Mouse (Mus musculus): ENCODE measurements around the gene Slc26a10. TPM values are rescaled to one million over a fixed set of nuclear protein-coding genes. Genes with fewer than 3 reads are reported as not detected.
"Not testable (repeated sequence)": the region's sequence is repeated elsewhere in the genome, so short reads cannot be mapped to it uniquely, and the experiment has no call there.

The Slc26a10 gene
- total RNA-seq, 2 experiments from 2014 or later, result 0.89 to 1.1 TPM

DNA sequence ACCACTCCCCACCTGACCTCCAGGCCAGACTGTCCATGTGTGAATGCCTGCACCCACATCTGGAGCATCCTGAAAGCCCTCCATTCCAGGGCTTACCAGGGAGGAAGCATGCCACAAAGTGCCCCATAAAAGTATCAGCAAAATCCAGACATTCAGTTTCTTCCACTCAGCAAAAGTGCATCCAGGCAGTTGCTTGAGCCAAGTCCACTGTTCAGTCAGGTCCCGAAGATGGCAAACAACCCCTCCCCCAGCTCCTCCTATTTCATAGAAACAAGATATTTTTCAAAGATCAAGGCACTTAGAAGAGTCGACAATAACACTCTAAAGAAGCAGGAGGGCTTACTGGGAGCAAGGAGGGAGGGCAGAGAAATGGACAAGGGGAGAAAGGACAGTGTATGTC lies 18.0 kb upstream of the Slc26a10 start:
- no peak for DNase-seq

DNA sequence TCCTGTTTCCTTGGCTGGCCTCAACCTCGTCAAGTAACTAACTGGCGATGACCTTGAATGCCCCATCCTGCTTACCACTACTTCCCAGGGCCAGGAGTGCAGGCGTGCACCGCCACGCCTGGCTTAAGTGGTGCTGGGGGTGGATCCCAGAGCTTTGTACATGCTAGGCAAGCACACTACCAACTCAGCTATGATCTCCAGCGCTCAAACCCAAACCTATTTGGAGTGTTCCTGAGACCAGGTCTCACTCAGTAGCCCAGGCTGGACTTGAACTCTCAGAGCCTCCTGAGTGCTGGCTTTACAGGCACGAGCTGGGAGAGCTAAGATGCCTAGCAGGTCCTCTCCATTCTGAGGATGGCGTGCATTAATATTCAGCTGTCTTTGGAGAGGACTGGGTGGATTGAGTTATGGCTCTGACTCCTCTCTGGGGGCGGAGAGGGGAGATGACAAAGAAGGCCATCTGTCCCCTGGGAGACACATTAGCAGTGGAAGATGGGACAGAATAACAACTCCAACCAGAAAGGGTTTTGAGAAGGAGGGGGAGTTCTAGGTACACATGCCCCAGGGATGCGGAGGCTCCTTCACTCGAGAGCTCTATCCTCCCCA lies 17.2 kb upstream of the Slc26a10 start:
- DNase-seq, result peak in 1 of 2 experiments; percentile 13

DNA sequence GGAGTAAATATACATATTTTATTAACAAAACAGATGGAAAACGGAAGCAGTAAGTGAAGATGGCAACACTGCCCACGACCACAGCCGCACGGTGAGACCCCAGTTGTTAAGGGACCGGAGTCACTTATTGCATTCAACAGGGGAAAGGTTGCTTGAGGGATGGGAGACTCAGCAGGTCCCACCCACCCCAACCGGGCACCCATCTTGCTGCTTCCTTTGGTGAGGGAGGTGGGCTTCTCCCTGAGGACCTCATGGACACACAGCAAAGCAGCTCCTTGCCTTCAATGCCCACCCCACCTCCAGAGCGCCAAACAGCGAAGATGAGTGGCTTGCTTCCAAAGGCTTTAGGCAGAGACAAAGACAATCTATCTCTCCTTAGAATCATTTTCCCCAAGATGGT lies 16.7 kb upstream of the Slc26a10 start:
- DNase-seq, result no peak

DNA sequence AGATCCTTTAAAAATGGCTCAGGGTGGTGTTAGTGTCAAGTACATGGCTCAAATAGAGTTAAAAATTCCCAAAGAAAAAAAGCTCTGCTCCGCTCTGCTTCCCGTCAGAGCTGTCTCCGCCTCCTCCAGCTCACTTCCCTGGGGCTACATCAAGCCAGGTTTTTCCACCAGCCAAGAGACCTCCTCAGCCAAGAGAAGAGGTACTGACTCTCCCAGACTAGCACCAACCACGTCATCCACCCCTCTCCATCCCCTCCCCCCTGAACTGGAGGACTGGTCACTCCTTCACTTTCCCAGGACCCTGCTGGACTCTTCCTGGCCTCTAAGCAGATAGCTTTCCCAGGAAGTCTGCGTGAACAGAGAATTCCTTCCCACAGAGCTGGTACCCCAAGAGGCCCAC lies 15.9 kb upstream of the Slc26a10 start:
- DNase-seq, result peak; percentile 68 to 74

DNA sequence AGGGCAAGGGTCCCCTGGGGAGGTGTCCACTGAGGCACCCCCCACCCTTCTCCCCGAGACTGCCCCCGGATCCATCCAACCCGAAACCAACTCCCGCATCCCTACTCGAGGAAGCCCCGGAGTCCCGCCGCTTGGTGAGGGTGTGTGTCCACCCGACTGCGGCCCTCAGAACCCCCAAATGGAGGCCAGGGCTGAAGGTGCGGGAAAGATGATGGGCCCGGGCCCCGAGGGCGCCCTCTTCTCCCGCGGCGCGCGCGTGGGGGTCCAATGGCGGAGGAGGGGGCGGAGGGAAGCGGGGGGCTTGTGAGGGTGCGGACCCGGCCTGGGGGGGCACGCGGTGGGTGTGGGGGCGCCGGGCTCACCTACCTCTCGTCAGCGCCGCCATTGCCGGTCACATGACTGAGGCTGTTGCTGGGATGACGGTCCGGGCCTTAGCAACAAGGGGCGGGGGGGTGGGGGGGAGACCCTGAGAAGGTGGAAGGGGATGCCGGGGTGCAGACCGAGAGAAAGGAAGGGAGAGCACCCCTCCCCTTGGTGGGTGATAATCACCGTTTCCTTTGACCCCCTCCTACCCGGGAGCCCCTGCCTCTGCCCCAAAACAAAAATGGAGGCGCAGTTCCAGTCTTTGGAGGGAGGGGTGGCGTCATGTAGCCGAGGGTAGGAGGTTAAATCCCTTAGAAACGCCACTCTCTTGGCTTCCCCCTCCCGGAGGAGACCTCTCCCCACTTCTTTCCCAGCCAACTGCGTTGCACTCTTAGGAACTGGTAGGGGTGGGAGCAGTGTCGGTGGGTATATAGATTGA lies 15.1 kb upstream of the Slc26a10 start, which contains the start of gene Dtx3:
Gene Dtx3 (minus strand): TSS at position 401 of the 802 bp plus-strand sequence.
- DNase-seq, result peak; percentile 50 to 72

DNA sequence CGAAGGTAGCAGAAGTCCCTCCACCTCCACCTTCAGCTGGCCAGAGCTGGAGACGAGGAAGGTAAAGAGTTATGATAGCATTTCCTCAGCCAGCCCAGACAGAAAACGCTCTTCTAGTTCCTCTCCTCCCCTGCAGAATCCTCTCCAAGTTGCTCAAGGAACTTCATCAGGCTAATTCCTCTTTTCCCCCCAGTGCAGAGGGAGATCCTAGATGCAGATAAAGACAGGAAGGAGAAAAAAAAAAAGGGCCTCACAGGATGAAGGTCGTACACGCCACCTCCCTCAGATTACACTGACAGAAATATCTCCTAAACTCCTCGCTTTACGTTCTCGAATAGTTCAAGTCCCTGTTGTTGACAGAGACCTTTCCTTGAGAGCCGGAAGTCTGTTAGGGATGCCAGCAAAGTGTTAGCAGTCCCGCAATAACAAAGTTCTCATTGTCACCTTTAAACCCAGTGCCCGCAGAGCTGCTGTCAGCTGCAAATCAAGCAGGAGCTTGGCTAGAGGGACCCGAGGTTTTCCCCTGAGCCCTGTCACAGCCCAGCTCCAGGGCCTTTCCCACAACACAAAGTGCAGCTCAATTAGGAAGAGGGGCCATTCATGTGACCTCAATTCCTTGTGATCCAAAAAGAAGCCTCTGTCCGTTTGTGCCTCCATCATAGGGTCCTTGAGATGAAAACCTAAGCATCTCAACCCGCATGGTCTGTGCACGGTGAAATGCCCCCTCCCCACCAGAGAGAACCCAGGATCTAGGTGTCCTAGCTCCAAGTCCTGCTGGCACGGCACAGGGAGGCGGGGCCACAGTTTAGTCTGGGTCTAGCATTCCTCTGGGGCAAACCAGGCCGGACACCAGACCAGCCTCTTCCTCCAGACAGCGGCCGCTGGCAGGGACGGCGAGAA lies 14.2 kb upstream of the Slc26a10 start:
- peak; percentile 80 to 86 for DNase-seq

DNA sequence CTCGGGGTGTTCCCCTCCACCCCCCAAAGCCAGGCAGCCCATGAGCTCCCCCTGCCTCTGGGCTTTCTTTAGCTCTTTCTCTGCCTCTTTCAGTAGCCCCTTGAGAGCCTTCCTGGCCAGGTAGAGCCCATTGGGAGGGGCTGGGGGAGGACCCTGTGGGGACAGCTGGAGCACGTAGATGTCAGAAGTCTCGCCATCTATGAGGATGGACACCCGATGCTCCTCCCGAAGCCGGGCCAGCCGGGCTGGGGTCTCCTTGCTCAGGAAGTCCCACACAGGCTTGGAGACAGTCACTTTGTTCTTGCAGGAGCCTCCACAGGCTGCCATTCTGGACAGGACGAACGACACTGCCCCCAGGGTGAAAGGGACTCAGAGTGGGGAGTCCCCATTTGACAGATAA lies 12.6 kb upstream of the Slc26a10 start:
- DNase-seq, result no peak

DNA sequence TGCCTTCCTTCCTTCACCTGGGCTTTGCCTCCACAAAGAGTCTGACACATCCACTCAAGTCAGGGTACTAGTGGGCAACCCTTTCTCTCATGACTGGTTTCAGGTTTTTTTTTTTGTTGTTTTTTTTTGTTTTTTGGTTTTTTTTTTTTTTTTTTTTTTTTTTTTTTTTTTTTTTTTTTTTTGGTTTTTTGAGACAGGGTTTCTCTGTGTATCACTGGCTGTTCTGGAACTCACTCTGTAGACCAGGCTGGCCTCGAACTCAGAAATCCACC lies 11.5 kb upstream of the Slc26a10 start:
- not testable (repeated sequence) for DNase-seq

DNA sequence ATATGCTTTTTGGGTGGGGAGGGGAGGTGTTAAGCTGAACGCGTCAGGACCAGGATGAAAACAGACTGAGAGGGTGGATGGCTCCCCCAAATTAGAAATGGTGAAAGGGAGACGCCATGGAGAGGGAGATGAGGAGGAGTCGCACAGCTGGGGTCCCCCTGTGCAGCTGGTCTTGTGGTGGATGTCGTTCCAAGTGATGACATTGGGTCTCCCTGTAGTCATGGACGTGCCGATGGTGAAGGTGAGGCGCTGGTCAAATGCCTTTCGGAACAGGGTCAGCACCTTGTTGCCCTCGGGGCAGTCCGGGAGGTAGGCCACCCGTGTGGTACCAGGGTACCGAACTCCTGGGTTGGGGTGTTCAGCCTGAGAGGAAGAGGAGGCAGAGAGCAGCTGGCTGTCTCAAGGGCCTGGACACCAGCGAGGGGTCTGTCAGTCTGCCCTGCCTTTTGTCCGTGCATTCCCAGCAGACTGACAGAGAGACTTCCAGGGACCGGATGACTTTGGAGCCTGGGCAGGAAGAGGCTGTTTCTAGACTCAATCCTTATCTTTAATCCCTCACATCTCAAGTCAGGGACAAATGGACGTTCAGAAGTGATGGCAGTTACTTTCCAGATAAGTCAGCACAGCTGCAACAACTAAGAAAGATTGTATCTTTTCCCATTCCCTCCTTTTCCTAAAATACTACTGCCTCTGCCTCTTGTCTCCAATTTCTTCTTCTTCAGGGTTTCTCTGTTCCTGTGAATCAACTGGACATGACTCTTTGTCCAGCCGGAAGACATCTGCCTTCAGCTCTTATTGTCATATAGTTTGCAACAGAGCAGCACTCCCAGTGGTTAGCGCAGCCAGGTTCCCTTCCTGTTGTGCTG lies 11.0 kb upstream of the Slc26a10 start:
- no peak for DNase-seq

DNA sequence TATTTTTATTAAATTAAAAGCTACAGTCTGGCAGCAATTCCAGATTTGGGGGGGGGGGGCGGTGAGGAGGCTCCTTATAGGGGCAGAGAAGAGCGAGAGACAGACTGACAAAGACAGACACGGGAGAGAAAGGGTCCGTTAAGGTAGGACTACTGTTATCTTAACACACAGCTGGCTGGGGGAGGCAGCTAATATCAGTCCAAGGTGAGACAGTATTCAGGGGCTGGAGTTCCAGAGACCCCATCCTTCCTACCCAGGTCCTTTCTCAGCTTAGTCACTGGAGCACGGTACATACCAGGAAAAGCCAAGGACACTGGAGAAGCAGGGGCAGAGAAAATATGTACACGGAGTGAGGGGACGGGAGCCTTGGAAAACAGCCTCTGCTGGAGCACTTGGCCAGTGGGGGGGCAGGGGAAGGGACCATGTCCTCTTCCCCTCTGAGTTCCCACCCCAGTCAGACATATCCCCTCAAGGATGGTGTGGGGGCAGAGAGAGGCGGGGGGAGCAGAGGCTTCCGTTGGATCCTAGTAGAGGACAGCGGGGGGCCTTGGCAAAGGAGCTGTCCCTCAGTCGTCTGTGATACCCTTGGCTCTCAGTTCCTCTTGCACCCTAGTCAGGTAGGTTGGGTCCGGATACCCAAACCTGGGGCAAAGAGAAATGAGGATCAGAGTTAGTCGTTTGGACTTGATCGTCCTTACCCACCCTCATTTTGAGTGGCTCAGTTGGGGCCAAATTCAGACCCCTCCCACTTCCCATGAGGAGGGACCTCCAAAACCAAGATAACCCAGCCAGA lies 10.1 kb upstream of the Slc26a10 start:
- no peak for DNase-seq

DNA sequence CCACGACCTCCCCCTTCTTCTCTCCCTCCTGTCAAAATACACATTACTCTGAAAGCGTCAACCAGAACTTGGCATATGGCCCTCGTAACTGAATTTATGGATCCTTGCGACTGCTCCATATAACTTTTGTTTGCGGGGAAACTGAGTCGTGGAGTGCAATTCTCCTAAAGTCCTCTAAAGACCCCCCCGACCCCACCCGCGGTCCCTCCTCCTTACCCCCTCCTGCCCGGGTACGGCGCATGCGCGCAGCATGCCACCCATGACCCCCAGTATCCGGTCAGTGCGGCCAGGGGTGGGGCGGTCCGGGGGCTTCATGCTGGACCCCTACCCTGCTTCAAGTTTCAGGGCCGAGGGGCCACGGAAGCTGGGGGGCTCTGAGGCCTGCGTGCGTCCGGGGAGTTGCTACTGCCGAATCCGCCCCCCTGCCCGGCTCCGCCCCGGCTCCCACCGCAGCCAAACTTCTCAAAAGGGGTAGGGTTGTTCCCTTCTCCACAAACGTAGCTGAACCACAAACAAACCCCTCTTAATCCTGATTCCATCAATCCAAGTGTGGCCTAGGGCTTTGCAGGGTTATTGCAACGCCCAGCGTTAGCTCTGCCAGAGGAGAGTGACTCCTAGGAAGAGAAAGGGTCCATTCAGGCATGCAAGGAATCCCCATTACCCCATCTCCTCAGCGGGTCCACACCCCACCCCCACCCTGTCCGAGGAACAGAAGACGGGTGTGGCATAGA lies 9.4 kb upstream of the Slc26a10 start, which contains the start of gene Arhgef25:
Gene Arhgef25 (minus strand): TSS at position 433 of the 731 bp plus-strand sequence.
- DNase-seq, result peak; percentile 47 to 71

DNA sequence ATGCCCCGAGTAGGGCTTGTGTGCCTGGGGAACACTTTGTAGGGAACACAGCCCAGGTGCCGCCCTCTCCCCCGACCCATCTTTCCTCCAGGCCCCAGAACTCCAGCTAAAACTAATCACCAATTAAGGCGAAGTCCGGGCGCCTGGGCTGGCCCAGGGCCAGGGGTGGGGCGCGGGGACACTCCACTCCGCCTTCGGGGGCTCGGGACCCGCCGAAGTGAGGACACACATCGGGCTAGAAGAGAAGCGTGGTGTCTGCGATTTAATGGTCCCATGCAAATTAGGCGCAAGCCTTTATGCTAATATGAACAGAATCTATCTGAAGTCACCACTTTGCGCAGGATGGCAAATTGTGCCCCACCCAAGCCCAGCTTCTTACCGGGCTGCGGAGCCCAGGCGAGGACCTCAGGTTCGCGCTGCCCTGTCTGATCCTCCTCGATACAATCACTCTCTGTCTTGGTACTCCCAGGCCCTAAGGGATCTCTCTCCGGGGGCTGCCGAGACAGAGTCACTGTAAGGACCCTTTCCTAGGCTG lies 8.7 kb upstream of the Slc26a10 start:
- DNase-seq, result peak; percentile 26 to 49

DNA sequence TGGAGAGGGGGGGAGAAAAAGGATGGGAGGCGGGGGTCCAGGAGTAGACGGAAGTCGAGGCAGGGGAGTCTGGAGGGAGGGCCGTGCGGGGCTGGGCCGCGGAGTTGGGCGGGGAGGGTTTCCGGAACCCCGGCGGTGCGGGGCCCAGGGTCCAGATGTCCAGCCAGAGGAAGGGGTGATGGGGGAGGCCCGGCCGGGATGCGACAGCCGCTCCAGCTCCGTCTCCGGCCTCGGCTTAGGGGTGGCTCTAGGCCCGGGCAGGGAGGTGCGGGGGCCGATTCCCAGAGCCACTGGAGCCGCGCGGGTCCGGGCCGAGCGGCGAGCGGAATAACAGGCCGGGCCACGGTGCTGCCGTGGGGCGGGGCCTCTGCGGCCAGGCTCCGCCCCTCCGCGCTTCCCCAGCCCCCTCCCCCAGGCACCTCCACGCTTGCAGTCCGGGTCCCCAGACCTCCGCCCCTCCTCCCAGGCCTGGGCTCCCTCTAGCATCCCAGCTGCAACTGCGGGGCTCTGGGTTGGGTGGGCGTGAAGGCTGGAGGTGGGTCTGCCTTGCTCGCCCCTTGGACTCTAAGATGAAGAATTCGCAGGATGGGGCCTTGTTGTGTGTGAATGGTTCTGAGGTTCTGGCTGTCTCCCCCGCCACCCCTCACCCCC lies 8.1 kb upstream of the Slc26a10 start:
- DNase-seq, result peak; percentile 62 to 82

DNA sequence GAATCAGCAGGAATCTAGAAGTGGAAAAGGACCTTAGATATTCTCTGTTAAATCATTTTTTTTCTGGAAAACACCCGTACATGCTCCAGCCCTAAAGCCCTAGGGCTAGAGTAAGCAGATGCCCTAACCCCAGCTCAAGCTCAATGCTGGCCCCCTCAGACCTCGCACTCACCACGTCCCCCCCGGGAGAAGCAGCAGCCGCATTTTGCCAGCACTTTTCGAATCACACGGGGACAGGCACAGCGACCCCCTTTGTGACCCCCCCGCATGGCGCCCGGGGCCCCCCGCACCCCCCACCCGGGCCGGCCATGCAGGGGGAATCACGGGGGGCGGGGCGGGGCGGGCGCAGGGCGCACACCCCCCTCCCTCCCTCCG lies 7.6 kb upstream of the Slc26a10 start:
- no peak for DNase-seq

DNA sequence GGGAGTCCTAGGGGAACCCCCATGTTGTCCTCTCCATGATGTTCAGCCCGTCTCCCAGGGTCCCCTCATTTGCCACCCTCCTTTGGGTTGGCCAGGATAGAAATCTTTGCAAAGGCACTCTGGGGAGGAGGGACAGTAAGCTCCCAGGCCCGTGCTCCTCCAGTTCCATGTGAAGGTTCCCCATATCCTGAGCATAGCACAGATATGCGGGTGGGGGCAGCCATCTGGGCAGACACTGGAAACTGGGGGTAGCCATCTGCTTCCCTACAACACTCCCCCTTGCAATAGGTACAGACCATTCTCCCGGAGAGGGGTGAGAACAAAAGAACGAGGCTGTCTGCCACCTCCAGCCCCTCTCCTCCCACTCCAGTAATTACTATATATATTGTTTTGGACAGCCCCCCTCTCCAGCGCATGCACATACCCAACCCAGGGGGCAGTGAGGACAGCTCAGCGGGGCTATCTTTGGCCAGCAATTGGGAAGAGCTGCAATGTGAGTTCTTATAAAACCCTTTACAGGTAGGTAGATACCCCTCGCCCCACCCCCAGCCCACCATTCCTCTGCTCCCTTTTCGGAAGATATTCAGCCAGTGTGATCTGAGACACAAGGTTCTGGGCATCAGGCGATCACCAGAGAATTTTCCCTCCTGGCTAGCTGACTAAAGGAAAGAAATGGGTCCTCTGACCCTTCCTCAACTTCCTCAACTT lies 7.1 kb upstream of the Slc26a10 start:
- DNase-seq, result no peak

DNA sequence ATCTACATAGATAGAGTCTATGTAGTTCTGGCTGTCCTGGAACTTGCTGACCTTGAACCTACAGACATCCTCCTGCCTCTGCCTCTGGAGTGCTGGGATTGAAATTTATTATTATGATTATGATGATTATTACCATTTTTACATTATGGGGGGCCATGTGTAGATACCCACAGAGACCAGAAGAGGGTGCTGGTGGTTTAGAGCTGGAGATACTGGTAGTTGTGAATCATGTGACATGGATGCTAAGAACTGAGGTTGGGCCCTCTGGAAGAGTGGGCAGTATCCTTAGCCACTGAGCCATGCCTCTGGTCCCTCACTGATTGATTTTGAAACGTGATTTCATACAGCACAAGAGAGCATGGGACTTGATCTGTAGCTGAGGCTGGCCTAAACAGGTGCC lies 6.0 kb upstream of the Slc26a10 start:
- no peak for DNase-seq

DNA sequence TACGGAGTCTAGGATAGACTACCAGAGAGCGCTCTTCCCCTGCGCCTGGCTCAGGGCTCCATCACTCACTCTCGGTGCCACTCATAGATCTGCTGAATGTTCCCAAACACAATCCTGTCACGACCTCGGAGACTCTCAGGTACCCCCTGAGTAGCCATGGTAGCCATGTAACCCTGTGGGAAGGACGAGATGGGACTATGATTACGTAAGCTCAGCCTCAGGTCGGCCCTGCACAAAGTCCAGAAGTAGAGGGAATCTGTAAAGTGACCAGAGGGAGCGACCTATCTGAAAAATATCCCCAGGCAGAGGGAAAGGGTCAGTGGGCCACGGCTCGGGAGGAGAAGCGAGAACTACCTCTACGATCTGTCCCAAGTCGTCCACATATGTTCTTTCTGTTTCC lies 5.1 kb upstream of the Slc26a10 start:
- no peak for DNase-seq

DNA sequence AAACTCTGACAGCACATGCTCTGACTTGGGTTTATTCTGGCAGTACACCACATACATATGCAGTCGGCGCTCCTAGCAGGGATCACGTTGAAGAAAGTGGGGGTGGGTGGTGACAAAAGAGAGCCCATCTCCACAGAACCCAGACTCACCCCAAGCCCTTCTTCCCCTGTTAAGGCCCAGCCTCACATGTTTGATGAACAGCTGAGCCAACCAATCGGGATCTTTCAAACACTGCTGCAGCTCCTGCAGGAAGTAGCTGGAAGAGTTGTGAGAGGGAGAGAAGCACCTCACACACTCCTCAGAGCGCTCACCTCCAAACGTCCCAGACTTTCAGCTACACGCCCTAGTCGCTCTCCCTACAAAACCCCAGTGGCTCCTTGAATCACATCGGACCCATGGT lies 4.7 kb upstream of the Slc26a10 start:
- no peak for DNase-seq

DNA sequence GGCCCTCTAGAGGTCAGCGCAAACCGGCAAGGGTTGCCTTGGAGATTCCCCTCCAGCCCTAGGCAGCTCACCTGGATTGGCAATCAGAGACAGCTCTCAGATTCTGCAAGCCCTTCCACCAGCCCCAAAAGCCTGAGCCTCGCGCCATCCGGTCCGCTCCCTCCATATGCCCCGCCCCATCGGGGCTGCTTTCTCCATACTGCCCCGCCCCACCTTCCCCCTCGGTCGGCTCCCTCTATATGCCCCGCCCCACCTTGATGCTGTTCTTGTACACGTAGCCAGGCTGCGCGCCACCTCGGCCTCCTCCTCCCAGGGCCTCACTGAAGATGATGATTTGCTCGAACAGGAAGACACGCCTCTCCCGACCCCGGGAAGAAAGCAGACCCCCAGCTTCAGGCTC lies 3.3 kb upstream of the Slc26a10 start:
- no peak for DNase-seq

All from adrenal gland, postnatal 36 days (tissue).